Comparison of ENCODE assay signal across 8 mouse cellular contexts in genomic region chr14:25816416-25816815, GRCm38 (mm10). TPM values are rescaled to one million over a fixed set of nuclear protein-coding genes. Genes with fewer than 3 reads are reported as not detected.
A peak's percentile ranks its signal among the peaks of the same experiment; 100 is the strongest.
DNase-seq lines count a peak whose midpoint lies in the region; TF ChIP-seq lines count a peak whose summit lies in the region.

No protein-coding gene starts in this region.

- H3K4me1 ChIP-seq in heart, embryonic 10.5 days: peaks cover 5% of the 10 kb centered on the region; the same call in 1 of the 2 replicates
- H3K4me1 ChIP-seq in lung, adult 2 months (ENCODE audit: control insufficient read depth, insufficient read depth, low read length): no peaks in the 10 kb centered on the region
- peaks cover 2% of the 10 kb centered on the region; the same call in 1 of the 2 replicates for H3K4me1 ChIP-seq in olfactory bulb, adult 2 months (ENCODE audit: control insufficient read depth, insufficient read depth, low read length)

- H3K4me3 ChIP-seq in heart, embryonic 10.5 days: no peak overlapping the region
- no peak overlapping the region for H3K4me3 ChIP-seq in lung, adult 2 months (replicated peaks; ENCODE audit: extremely low read depth, low read depth, low read length)
- H3K4me3 ChIP-seq in olfactory bulb, adult 2 months (ENCODE audit: insufficient read depth, low read depth, low read length): no peak overlapping the region

- no peak for TF ChIP-seq POLR2A in lung, adult 2 months (IDR thresholded peaks at IDR 0.05; ENCODE audit: borderline replicate concordance, extremely low read depth, low read depth, low read length)
- TF ChIP-seq POLR2A in olfactory bulb, adult 2 months (IDR thresholded peaks at IDR 0.05; ENCODE audit: insufficient read depth, low read depth, low read length): no peak

- H3K9me3 ChIP-seq in heart, embryonic 10.5 days: no peaks in the 10 kb centered on the region

- 6% methylated on average over 9 of the region's 9 CpGs for WGBS in heart, embryonic 10.5 days
- WGBS in lung, adult 2 months: 8% methylated on average over 9 of the region's 9 CpGs
- WGBS in olfactory bulb, adult 2 months: 14% methylated on average over 9 of the region's 9 CpGs

- H3K27ac ChIP-seq in heart, embryonic 10.5 days: no peak overlapping the region
- no peak overlapping the region for H3K27ac ChIP-seq in olfactory bulb, adult 2 months (ENCODE audit: insufficient read depth, low read depth, low read length)

- H3K36me3 ChIP-seq in heart, embryonic 10.5 days: no peaks in the 10 kb centered on the region

- DNase-seq in CD4-positive, CD25-positive, alpha-beta regulatory T cell, adult 2 months (ENCODE audit: low read depth, low spot score): peak; percentile 71
- peak; percentile 60 to 62 for DNase-seq in adrenal gland, adult 18-20 months (ENCODE audit: low spot score in 2 of 2)
- DNase-seq in embryo, embryonic 11.5 days (ENCODE audit: low read depth, low spot score): peak; percentile 53
- DNase-seq in heart, embryonic 10.5 days (ENCODE audit: low spot score): peak; percentile 81
- DNase-seq in kidney, postnatal 10 days: peak; percentile 82
- peak; percentile 64 for DNase-seq in lung, adult 2 months
- peak; percentile 40 for DNase-seq in yolk sac, embryonic 10.5 days (ENCODE audit: low spot score)

- no peaks in the 10 kb centered on the region for H3K27me3 ChIP-seq in heart, embryonic 10.5 days (ENCODE audit: insufficient read depth, poor library complexity, severe bottlenecking)

- TF ChIP-seq CTCF in lung, adult 2 months (IDR thresholded peaks at IDR 0.05; ENCODE audit: insufficient read depth, low read length): peak; percentile 99
- TF ChIP-seq CTCF in olfactory bulb, adult 2 months (IDR thresholded peaks at IDR 0.05; ENCODE audit: insufficient read depth, low read depth, low read length): peak; percentile 85

RNA-seq across cellular contexts. Expression of gene Anxa11, which starts 25.5 kb away (rescaled TPM):
- total RNA-seq in adrenal gland, adult 18-20 months (2021): 10 to 100 TPM; 57.3 to 95.1 TPM
- polyA plus RNA-seq in heart, embryonic 10.5 days (2016; fragmentation: Nextera tagmentation; extraction: Ambion mirVana): 10.9 and 17.7 TPM in 2 replicates
- polyA plus RNA-seq in lung, adult 2 months (2012; rRNA removed): 144 and 155 TPM in 2 replicates
- not detected in 2 replicates for polyA plus RNA-seq in olfactory bulb, adult 2 months (2012; ENCODE audit: insufficient read depth, insufficient read length, low replicate concordance, missing spikeins)

RNA-seq across cellular contexts. Expression of gene Zcchc24, which starts 47.6 kb away (rescaled TPM):
- 10 to 100 TPM; 18.4 to 30.0 TPM for total RNA-seq in adrenal gland, adult 18-20 months (2021)
- 15.2 and 16.9 TPM in 2 replicates for polyA plus RNA-seq in heart, embryonic 10.5 days (2016; fragmentation: Nextera tagmentation; extraction: Ambion mirVana)
- polyA plus RNA-seq in lung, adult 2 months (2012; rRNA removed): 41.7 and 44.9 TPM in 2 replicates
- polyA plus RNA-seq in olfactory bulb, adult 2 months (2012; ENCODE audit: insufficient read depth, insufficient read length, low replicate concordance, missing spikeins): not detected in 2 replicates
